Mouse (Mus musculus) embryonic facial prominence, embryonic 14.5 days (tissue): ENCODE measurements at regions not wholly inside any gene's neighbourhood (a gene's known extent, or its start where the extent isn't known, plus 50 kb on each side); places are given as distances from the start of the nearest gene placed in this dataset.
A peak's percentile ranks its signal among the peaks of the same experiment; 100 is the strongest.

Source experiments
- ATAC-seq: fragments of 200-750 bp; cut with Nextera tagmentation; 2 replicates; pipeline ENCODE4 v1.8.0; 2017; ENCODE audit warnings: low read depth, moderate number of reproducible peaks, moderate TSS enrichment
- DNase-seq: peaks from one replicate; pipeline ENCODE4 v3.0.0-alpha.2; 2015; ENCODE audit warnings: low spot score
- H3K27ac ChIP-seq: fragments of 300-500 bp; sonication (generic); replicated peaks from 2 replicates; pipeline ENCODE4 v1.5.1; 2014; ENCODE audit warnings: low read depth, mild to moderate bottlenecking, low read length, moderate library complexity
- H3K27me3 ChIP-seq: fragments of 300-500 bp; sonication (generic); replicated peaks from 2 replicates; pipeline ENCODE4 v1.6.1; 2014; ENCODE audit warnings: low read length; ENCODE audit not compliant: control insufficient read depth, insufficient read depth
- H3K36me3 ChIP-seq: fragments of 300-500 bp; sonication (generic); 2 replicates; pipeline ENCODE4 v1.6.1; 2014; ENCODE audit warnings: low read length, mixed read lengths; ENCODE audit not compliant: control insufficient read depth, insufficient read depth
- H3K4me1 ChIP-seq: fragments of 300-500 bp; sonication (generic); 2 replicates; pipeline ENCODE4 v1.6.1; 2014; ENCODE audit warnings: antibody characterized with exemption, low read length; ENCODE audit not compliant: control insufficient read depth, insufficient read depth
- H3K4me2 ChIP-seq: fragments of 300-500 bp; sonication (generic); 2 replicates; pipeline ENCODE4 v1.6.1; 2014; ENCODE audit warnings: low read depth, mild to moderate bottlenecking, low read length, moderate library complexity, mixed read lengths
- H3K4me3 ChIP-seq: fragments of 300-500 bp; sonication (generic); 2 replicates; pipeline ENCODE4 v1.5.1; 2014; ENCODE audit warnings: low read depth, mild to moderate bottlenecking, low read length
- H3K9ac ChIP-seq: fragments of 300-500 bp; sonication (generic); 2 replicates; pipeline ENCODE4 v1.6.1; 2014; ENCODE audit warnings: low read depth, mild to moderate bottlenecking, low read length, moderate library complexity, mixed read lengths
- H3K9me3 ChIP-seq: fragments of 300-500 bp; sonication (generic); 2 replicates; pipeline ENCODE4 v1.6.1; 2016; ENCODE audit warnings: low read length; ENCODE audit not compliant: control insufficient read depth
- WGBS: fragments of 180-500 bp; shearing (Covaris S2); extraction: QIAGEN DNeasy Blood & Tissue Kit; methylation state at CpG from one replicate; pipeline ENCODE4 v1.1.7; 2014; 5-methylcytosine and 5-hydroxymethylcytosine counted together

DNA sequence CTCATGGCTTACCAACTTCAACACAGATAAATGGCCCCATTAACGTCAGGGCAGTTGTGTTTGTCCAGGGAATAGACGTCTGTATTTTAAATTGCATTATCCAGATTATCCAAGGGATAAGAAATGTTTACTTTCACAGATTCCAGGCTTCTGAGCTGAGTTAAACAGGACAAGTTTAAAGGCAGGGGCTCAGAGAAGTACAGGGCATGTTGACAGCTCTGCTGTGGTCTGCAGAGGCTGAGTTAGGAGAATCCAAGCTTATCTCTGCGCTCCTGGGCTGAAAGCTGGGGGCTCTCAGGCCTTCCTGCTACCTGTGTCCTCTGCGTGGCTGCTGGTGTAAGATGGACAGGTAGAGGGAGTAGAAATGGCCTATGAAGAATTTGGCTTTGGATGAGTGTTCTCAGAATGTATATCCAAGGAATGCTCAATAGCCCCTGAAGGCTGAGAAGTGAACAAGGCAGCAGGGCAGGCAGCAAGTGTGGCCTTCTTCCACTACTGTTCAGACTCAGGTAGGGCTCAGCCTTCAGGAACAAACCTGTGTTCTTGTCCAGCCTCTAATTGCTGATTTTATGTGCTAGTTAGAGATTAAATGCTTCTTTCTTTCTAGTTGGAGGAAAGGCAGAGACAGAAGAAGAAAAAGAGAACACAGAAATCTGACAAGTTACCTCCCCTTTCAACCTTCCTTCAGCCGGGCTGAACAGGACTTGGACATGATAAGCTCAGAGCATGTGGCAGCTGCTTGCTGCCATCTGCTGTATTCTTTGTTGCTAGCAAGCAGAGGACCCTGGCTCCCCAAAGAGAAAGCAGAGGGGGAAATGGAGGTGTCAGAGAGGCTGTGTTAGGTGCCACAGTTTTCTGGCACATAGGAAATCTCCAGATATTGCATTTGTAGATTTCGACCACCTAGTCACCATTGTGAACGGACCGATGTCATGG, 77.9 kb upstream of the Grem2 start:
- Histone ChIP-seq H3K27ac (no peak overlapping the region), H3K4me1 (no peaks in the 10 kb centered on the region), H3K4me2 (no peak overlapping the region), H3K9me3 (no peaks in the 10 kb centered on the region), H3K4me3 (no peak overlapping the region), H3K36me3 (no peaks in the 10 kb centered on the region), H3K9ac (no peak overlapping the region), H3K27me3 (no peaks in the 10 kb centered on the region)
- DNase-seq = peak; percentile 74
- ATAC-seq = peak; percentile 62; the same call in 1 of the 2 replicates
- 62% methylated on average over 8 of the region's 8 CpGs for WGBS

DNA sequence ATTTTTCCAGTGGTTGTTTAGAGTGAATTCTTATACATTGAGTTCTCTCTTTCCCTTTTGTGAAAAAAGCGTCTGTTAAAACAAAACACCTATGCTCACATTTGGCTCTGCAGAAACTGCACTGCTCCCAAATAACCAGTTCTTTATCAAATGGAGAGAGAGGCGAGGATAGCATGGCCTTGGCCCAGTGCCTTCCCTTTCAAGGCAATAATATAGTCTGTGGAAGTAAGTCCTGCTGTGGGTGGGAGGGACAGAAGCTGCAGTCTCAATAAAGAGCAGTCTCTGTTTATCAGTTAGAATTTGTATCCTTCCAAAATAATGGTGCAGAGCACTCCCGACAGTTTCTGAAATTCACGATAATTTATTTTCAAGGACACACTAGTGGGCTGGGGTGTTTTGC, 70.9 kb upstream of the Grem2 start:
- H3K36me3 ChIP-seq = no peaks in the 10 kb centered on the region
- H3K9me3 ChIP-seq = no peaks in the 10 kb centered on the region
- WGBS = 79% methylated on average over 4 of the region's 4 CpGs
- H3K4me3 ChIP-seq = no peak overlapping the region
- H3K4me1 ChIP-seq = no peaks in the 10 kb centered on the region
- DNase-seq (no peak), ATAC-seq (no peak)
- no peak overlapping the region for H3K27ac ChIP-seq
- no peaks in the 10 kb centered on the region for H3K27me3 ChIP-seq
- H3K4me2 ChIP-seq = no peak overlapping the region
- H3K9ac ChIP-seq = no peak overlapping the region

DNA sequence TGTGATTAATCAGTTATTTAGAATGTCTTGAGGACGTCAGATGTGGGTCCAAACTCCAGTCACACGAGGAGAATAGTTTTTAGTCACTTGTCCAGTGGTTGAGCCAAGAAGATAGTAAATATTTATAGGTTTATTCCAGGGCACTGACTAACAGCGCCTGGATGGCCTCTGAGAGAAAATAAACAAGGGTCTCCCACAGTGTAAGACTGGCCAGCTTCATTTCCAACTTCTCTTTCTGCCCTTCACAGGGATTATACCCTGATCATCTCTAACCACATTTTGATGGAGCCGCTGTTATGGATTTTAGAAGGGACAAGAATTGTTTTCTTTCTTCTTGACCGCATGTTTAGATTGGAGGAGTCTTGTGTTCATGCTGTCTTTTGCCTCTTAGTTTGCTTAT, 67.0 kb upstream of the Grem2 start:
- Histone ChIP-seq H3K4me3 (no peak overlapping the region), H3K9me3 (no peaks in the 10 kb centered on the region), H3K9ac (no peak overlapping the region), H3K36me3 (no peaks in the 10 kb centered on the region), H3K27ac (no peak overlapping the region), H3K4me2 (no peak overlapping the region), H3K4me1 (no peaks in the 10 kb centered on the region), H3K27me3 (no peaks in the 10 kb centered on the region)
- 71% methylated on average over 5 of the region's 5 CpGs for WGBS
- DNase-seq (no peak), ATAC-seq (no peak)

DNA sequence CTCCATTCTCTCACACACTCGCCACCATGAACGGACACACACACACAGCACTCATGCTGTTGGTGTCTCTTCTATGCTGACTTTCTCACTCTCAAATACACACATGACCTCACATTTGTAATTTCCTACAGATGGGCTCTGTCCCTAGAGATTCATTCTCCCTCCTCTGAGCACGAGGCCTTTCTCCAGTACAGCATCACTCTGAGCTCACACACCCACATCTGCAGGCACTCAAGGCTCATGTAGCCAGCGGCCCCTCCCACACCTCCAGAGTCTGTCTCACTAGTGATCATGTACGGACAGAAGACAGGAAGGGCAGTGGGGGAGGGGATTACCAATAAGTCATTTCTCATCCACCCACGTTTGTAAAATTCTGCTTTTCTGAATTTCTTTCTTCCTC, 50.3 kb upstream of the Grem2 start:
- no peaks in the 10 kb centered on the region for H3K4me1 ChIP-seq
- no peaks in the 10 kb centered on the region for H3K9me3 ChIP-seq
- ATAC-seq = peak; percentile 80; the same call in 1 of the 2 replicates
- DNase-seq = peak; percentile 60
- 38% methylated on average over 6 of the region's 6 CpGs for WGBS
- H3K27ac ChIP-seq = no peak overlapping the region
- H3K9ac ChIP-seq = no peak overlapping the region
- no peak overlapping the region for H3K4me2 ChIP-seq
- H3K4me3 ChIP-seq = no peak overlapping the region
- no peaks in the 10 kb centered on the region for H3K36me3 ChIP-seq
- no peaks in the 10 kb centered on the region for H3K27me3 ChIP-seq
